Mouse (Mus musculus) E14TG2a.4 (cell line): ENCODE data around the gene Vmn2r63.

Experiments used
- CTCF ChIP-seq: conservative IDR thresholded peaks from 2 replicates; pipeline ENCODE4 v1.5.1; 2014; ENCODE audit warnings: low read length
- NANOG ChIP-seq: IDR thresholded peaks from 2 replicates; pipeline ENCODE4 v1.6.1; 2014; ENCODE audit warnings: borderline replicate concordance, low read length, mixed read lengths
- POU5F1 ChIP-seq: IDR thresholded peaks from 2 replicates; pipeline ENCODE4 v1.6.1; 2014; ENCODE audit warnings: low read length, borderline replicate concordance

- TF ChIP-seq CTCF: no peak
- no peak for TF ChIP-seq POU5F1
- no peak for TF ChIP-seq NANOG
Measured at GRCm38 (mm10) chr7:42980098-42980497, 46.5 kb upstream of the Vmn2r63 start.
